Mouse (Mus musculus) CH12.LX (cell line): Measurements from ENCODE around the gene Ep400. TPM values are rescaled to one million over a fixed set of nuclear protein-coding genes. Genes with fewer than 3 reads are reported as not detected.

ENCODE experiments used
- DNase-seq: peaks from one replicate; pipeline ENCODE4 v3.0.0-alpha.2; 2013; ENCODE audit errors: extremely low read depth
- H3K27ac ChIP-seq: 2 replicates; pipeline ENCODE4 v1.5.1; 2012; ENCODE audit warnings: low read depth, mild to moderate bottlenecking, control low read depth, moderate library complexity; ENCODE audit not compliant: insufficient read depth
- H3K27me3 ChIP-seq: replicated peaks from 2 replicates; pipeline ENCODE3; 2012; ENCODE audit warnings: inconsistent platforms
- H3K36me3 ChIP-seq, 2 experiments: replicated peaks in 1 of 2; 2 replicates each; pipeline versions ENCODE3 to v1.6.1; 2012; ENCODE audit warnings: inconsistent platforms in 1 of 2, low read length in 1 of 2, mild to moderate bottlenecking in 1 of 2, mixed read lengths in 1 of 2, moderate library complexity in 1 of 2; ENCODE audit not compliant: control insufficient read depth in 1 of 2, insufficient read depth in 1 of 2
- H3K4me1 ChIP-seq, 2 experiments: 2 replicates each; pipeline ENCODE4 v1.6.1; 2012; ENCODE audit warnings: inconsistent platforms in 1 of 2, moderate library complexity in 1 of 2; ENCODE audit not compliant: insufficient read depth in 2 of 2, control insufficient read depth in 1 of 2
- H3K4me2 ChIP-seq: 2 replicates; pipeline ENCODE4 v1.6.1; 2012; ENCODE audit warnings: low read depth, mild to moderate bottlenecking, control low read depth; ENCODE audit not compliant: poor library complexity, insufficient read depth, severe bottlenecking
- H3K4me3 ChIP-seq, 3 experiments: fragments of 150-350 bp in 1 of 3; sonication (generic) in 1 of 3; replicated peaks in 1 of 3; 2 replicates each; pipeline versions ENCODE3 to v1.5.1; 2011 to 2012; ENCODE audit warnings: low read depth in 2 of 3, low read length in 2 of 3, mild to moderate bottlenecking in 2 of 3, moderate library complexity in 2 of 3, control low read depth in 1 of 3, improper control_type of control experiment in 1 of 3, inconsistent platforms in 1 of 3, mixed read lengths in 1 of 3; ENCODE audit not compliant: poor library complexity in 1 of 3
- H3K79me2 ChIP-seq: replicated peaks from 2 replicates; pipeline ENCODE4 v1.6.1; 2012; ENCODE audit warnings: mild to moderate bottlenecking, moderate library complexity; ENCODE audit not compliant: control insufficient read depth, poor library complexity, insufficient read depth, severe bottlenecking; ENCODE audit errors: extremely low read depth
- H3K9ac ChIP-seq: 2 replicates; pipeline ENCODE4 v1.6.1; 2012; ENCODE audit warnings: low read depth, mild to moderate bottlenecking, control low read depth, moderate library complexity; ENCODE audit not compliant: insufficient read depth
- H3K9me3 ChIP-seq: replicated peaks from 2 replicates; pipeline ENCODE3; 2012; ENCODE audit warnings: low read length, inconsistent platforms, mixed read lengths
- CHD1 ChIP-seq: IDR thresholded peaks from 2 replicates; pipeline ENCODE4 v1.6.1; 2012; ENCODE audit warnings: low read depth, low read length, improper control_type of control experiment, inconsistent platforms
- CTCF ChIP-seq, 2 experiments: IDR thresholded peaks in 1 of 2; conservative IDR thresholded peaks in 1 of 2; 2 replicates each; pipeline ENCODE4 v1.5.1; 2011 to 2012; ENCODE audit warnings: low read depth in 2 of 2, low read length in 2 of 2, improper control_type of control experiment in 1 of 2, inconsistent platforms in 1 of 2, mild to moderate bottlenecking in 1 of 2, moderate library complexity in 1 of 2
- ELF1 ChIP-seq: IDR thresholded peaks from 2 replicates; pipeline ENCODE4 v1.6.1; 2014; ENCODE audit warnings: low read depth, mild to moderate bottlenecking, inconsistent platforms, low read length, improper control_type of control experiment
- ETS1 ChIP-seq: conservative IDR thresholded peaks from 2 replicates; pipeline ENCODE4 v1.6.1; 2012; ENCODE audit warnings: low read depth, mild to moderate bottlenecking, inconsistent platforms, low read length, improper control_type of control experiment, moderate library complexity
- GABPA ChIP-seq: IDR thresholded peaks from 2 replicates; pipeline ENCODE4 v1.6.1; 2012; ENCODE audit warnings: low read depth, low read length, improper control_type of control experiment, inconsistent platforms; ENCODE audit not compliant: insufficient replicate concordance
- HCFC1 ChIP-seq: IDR thresholded peaks from 2 replicates; pipeline ENCODE4 v1.6.1; 2012; ENCODE audit warnings: low read depth, mild to moderate bottlenecking, inconsistent platforms, low read length, improper control_type of control experiment
- IRF4 ChIP-seq: IDR thresholded peaks from 2 replicates; pipeline ENCODE4 v1.6.1; 2014; ENCODE audit warnings: low read depth, mild to moderate bottlenecking, inconsistent platforms, low read length, improper control_type of control experiment
- JUND ChIP-seq: conservative IDR thresholded peaks from 2 replicates; pipeline ENCODE4 v1.6.1; 2011; ENCODE audit warnings: low read depth, low read length, improper control_type of control experiment
- KAT2A ChIP-seq: IDR thresholded peaks from 2 replicates; pipeline ENCODE4 v1.6.1; 2012; ENCODE audit warnings: low read length, improper control_type of control experiment, inconsistent platforms; ENCODE audit not compliant: insufficient replicate concordance
- MAFK ChIP-seq: IDR thresholded peaks from 2 replicates; pipeline ENCODE4 v1.6.1; 2011; ENCODE audit warnings: low read length, improper control_type of control experiment; ENCODE audit not compliant: insufficient replicate concordance
- MAX ChIP-seq: IDR thresholded peaks from 2 replicates; pipeline ENCODE4 v1.6.1; 2011; ENCODE audit warnings: low read length, improper control_type of control experiment
- MAZ ChIP-seq: IDR thresholded peaks from 2 replicates; pipeline ENCODE4 v1.6.1; 2012; ENCODE audit warnings: low read depth, mild to moderate bottlenecking, inconsistent platforms, low read length, improper control_type of control experiment, moderate library complexity
- MXI1 ChIP-seq: IDR thresholded peaks from 2 replicates; pipeline ENCODE4 v1.6.1; 2011; ENCODE audit warnings: mild to moderate bottlenecking, low read depth, low read length, improper control_type of control experiment
- NELFE ChIP-seq: IDR thresholded peaks from 2 replicates; pipeline ENCODE4 v1.6.1; 2011; ENCODE audit warnings: low read depth, low read length, improper control_type of control experiment
- NRF1 ChIP-seq: IDR thresholded peaks from 2 replicates; pipeline ENCODE4 v1.6.1; 2014; ENCODE audit warnings: low read depth, mild to moderate bottlenecking, inconsistent platforms, low read length, improper control_type of control experiment, moderate library complexity
- POLR2AphosphoS2 ChIP-seq: IDR thresholded peaks from 2 replicates; pipeline ENCODE4 v1.6.1; 2011; ENCODE audit warnings: low read depth, low read length, improper control_type of control experiment
- RAD21 ChIP-seq: IDR thresholded peaks from 2 replicates; pipeline ENCODE4 v1.6.1; 2011; ENCODE audit warnings: low read depth, mild to moderate bottlenecking, low read length, improper control_type of control experiment, moderate library complexity
- RCOR1 ChIP-seq: conservative IDR thresholded peaks from 2 replicates; pipeline ENCODE4 v1.6.1; 2012; ENCODE audit warnings: low read depth, mild to moderate bottlenecking, inconsistent platforms, low read length, improper control_type of control experiment
- SIN3A ChIP-seq: IDR thresholded peaks from 2 replicates; pipeline ENCODE4 v1.6.1; 2012; ENCODE audit warnings: low read length, improper control_type of control experiment, inconsistent platforms
- USF2 ChIP-seq: conservative IDR thresholded peaks from 2 replicates; pipeline ENCODE4 v1.6.1; 2011; ENCODE audit warnings: low read depth, low read length, improper control_type of control experiment
- dilution Hi-C: fragments of 300-500 bp; cut with MboI; formaldehyde crosslinking; loops from 2 replicates; pipeline ENCODE4 v1.14.3; 2020; ENCODE audit warnings: low sequenced_read_pairs; ENCODE audit not compliant: extremely low pct_unique_long_range_greater_than_20kb, extremely low pct_ligation_motif_present
- in situ Hi-C: fragments of 300-500 bp; cut with MboI; formaldehyde crosslinking; loops from 3 replicates; pipeline ENCODE4 v1.14.3; 2019; ENCODE audit warnings: low sequenced_read_pairs, low pct_ligation_motif_present, low pct_unique_long_range_greater_than_20kb, mixed read lengths
- polyA plus RNA-seq: library from polyadenylated mRNA; unstranded; fragments of >175 nt; gene quantifications from 2 replicates; pipeline ENCODE4 v1.2.1, GENCODE M21; 2012; ENCODE audit warnings: low read depth; ENCODE audit not compliant: insufficient read length
- total RNA-seq, 2 experiments: library from RNA; depleted of rRNA; stranded (reverse); fragments of 300-350 nt in 1 of 2; fragments of >200 nt in 1 of 2; gene quantifications; 2 replicates each; pipeline ENCODE4 v1.2.3; 2012 to 2014

Gene Ep400
- total and polyA plus RNA-seq, 3 experiments: 12.1 to 55.8 (median 28.6) TPM

DNA sequence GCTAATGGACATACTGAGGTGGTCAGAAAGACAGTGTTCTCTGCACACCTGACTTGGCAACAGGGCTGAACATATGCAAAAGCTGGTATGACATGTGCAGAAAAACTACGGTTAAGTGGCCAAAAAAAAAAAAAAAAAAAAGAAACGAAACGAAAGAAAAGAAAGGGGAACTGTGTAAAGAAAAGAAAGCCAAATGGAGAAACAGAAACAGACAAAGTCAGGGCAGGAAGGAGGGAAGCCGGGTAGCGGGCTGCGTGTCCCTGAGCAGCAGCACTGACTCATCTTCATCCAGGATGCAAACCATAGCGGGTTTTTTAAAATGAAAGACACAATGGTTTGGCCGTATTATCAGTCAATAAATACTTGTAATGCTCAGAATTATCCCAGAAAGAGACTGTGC, 88.5 kb downstream of the Ep400 start (continued):
- TF ChIP-seq ELF1 (peak; percentile 40; the same call in 1 of the 2 replicates), POLR2AphosphoS2 (no peak), RCOR1 (no peak; the same call in 1 of the 2 replicates), NRF1 (no peak), JUND (peak; percentile 61)

DNA sequence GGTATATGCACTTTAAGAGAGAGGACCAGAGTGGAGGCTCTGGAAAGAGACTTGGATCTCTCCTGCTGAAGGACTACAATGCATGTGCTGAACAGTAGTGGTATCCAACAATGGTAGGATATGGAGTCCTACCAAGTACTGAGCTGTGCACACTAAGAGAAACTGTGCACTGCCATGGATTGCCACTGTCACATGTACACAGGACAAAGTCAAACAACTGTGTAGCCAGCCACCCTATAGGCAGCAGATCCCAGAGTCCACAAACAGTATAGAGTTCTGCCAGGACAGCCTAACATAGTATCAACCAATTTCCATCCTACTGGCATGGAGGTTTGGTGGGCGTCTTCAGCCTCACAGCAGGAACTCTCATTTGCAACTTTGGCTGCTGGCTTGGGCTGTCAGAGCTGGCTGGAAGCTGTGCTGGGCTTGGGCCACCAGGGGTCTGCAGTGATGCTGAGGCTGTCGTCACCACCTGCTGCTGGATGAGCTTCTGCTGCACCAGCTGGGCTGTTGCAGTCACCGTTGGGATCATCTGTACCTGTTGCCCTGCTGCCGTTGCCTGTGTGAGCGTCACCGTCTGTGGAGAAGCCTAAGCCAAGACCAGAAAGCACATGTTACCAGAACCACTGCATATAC, 104.9 kb downstream of the Ep400 start:
- H3K79me2 ChIP-seq: no peaks in the 10 kb centered on the region; the same call in 1 of the 2 replicates
- no peak overlapping the region for H3K27ac ChIP-seq
- in situ Hi-C loops: no loop called here
- H3K36me3 ChIP-seq: peaks cover 67 to 95% of the 10 kb centered on the region in 2 experiments
- H3K4me3 ChIP-seq: no peak overlapping the region
- DNase-seq: no peak
- no peaks in the 10 kb centered on the region for H3K9me3 ChIP-seq
- H3K4me1 ChIP-seq: no peaks in the 10 kb centered on the region
- H3K4me2 ChIP-seq: no peak overlapping the region
- H3K9ac ChIP-seq: no peak overlapping the region
- TF ChIP-seq RCOR1: no peak
- H3K27me3 ChIP-seq: no peaks in the 10 kb centered on the region
- dilution Hi-C loops: no loop called here

DNA sequence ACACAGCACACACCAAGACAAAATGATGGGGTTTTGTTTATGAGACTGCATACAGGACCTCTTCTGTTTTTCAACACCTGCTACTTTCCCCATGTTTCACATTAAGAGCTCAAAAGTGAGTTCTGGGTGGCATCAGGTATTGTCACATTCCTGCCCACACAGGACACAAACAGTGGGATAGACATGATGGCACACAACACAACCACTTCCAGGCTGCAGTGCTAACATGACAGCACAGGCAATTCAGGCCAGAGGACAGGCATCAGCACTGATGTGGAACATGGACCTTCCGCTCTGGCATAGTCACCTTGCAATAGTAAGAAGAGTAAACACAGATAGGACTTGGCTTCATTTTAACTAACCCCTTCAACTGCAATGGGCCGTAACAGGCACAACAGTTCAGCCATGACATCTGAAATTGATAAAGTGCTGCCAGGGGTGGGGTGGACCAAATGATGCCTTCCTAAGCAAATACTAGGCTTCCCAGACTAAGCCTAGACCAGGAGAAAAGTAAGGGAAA, 105.7 kb downstream of the Ep400 start:
- dilution Hi-C loops: no loop called here
- no peak overlapping the region for H3K27ac ChIP-seq
- H3K9me3 ChIP-seq: no peaks in the 10 kb centered on the region
- no peaks in the 10 kb centered on the region; the same call in 1 of the 2 replicates for H3K79me2 ChIP-seq
- no peak for TF ChIP-seq MAX
- TF ChIP-seq, all 38 proteins: peak for 0
- H3K4me2 ChIP-seq: no peak overlapping the region
- no peak for DNase-seq
- no peaks in the 10 kb centered on the region for H3K27me3 ChIP-seq
- H3K4me3 ChIP-seq: no peak overlapping the region
- H3K4me1 ChIP-seq: no peaks in the 10 kb centered on the region
- H3K36me3 ChIP-seq: peaks cover 67 to 95% of the 10 kb centered on the region in 2 experiments
- no peak overlapping the region for H3K9ac ChIP-seq
- in situ Hi-C loops: no loop called here

DNA sequence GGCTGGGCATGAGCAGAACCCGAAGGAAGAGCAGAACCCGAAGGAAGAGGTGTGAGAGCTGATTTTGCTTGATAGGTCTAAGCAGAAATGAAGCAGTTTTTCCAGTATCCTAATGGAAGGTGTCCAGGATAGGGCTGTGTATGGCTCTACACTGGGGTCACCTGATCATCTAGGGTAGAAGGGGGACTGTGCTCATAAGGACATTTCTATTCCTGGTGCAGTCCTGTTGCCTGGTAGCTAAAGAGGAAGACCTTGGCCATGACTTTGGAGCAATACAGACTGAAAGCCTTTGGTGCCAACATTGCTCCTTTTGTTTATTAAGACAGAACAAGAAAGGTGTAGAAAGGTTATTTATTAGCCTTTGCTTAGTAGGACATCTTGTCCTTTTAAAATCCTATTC, 106.5 kb downstream of the Ep400 start:
- Histone ChIP-seq H3K27ac (no peak overlapping the region), H3K4me3 (no peak overlapping the region), H3K9ac (no peak overlapping the region), H3K4me2 (no peak overlapping the region), H3K36me3 (peaks cover 63 to 96% of the 10 kb centered on the region in 2 experiments), H3K27me3 (no peaks in the 10 kb centered on the region), H3K79me2 (no peaks in the 10 kb centered on the region; the same call in 1 of the 2 replicates), H3K4me1 (no peaks in the 10 kb centered on the region), H3K9me3 (no peaks in the 10 kb centered on the region)
- TF ChIP-seq MAX (no peak), CHD1 (no peak), MXI1 (no peak), NELFE (no peak), RCOR1 (no peak), CTCF (conservative IDR thresholded peaks at IDR 0.05 in 1 of 2, IDR thresholded peaks at IDR 0.05 in 1 of 2; ENCODE audit: low read depth in 2 of 2, low read length in 2 of 2) (no peak), GABPA (no peak), KAT2A (no peak), USF2 (no peak), MAFK (no peak), HCFC1 (no peak), ETS1 (no peak), MAZ (no peak), IRF4 (no peak), SIN3A (no peak), RAD21 (no peak)
- no peak for DNase-seq
- dilution Hi-C loops: no loop called here
- in situ Hi-C loops: no loop called here
